9 mouse cellular contexts compared by ENCODE assay signal in the genomic region with DNA sequence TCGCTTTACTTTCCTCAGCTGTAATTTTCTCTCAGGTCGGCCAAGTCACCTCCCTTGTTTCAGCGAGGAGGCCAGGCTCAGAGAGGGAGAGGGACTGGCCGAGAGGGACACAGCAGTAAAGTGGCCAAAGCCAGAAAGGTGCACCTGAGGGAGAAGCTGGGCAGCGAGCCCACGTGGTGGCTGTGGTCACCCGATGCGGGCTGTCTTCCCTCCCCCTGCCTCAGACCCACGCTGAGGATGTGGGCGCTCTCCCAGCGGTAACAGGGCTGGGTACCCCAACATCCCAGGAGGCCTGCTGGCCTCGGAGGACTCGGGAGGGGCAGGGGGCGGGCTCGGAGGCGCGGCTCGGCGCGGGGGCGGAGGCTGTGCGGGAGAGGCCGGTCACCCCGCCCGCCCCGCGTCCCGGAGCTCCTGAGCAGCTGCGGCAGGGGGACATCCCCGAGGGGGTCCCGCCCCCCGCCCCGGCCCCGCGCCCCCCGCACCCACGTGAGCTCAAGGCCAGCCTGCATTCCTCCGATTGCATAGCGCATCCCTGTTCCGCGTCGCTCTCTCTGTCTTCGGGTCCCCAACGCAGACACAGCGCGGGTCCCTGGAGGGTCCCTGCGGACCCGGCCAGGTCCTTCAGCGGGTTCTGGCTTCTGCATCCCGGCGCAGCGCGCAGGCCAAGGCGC. TPM values are rescaled to one million over a fixed set of nuclear protein-coding genes. Genes with fewer than 3 reads are reported as not detected.
DNase-seq lines count a peak whose midpoint lies in the region; ATAC-seq lines count a peak whose summit lies in the region.
"Had no signal": no experiment of that assay in that cellular context is flagged by ENCODE, and none has a peak within 500 bp of the region (broad histone marks: within the 10 kb centered on the region; RNA-seq: fewer than 3 reads in every experiment).

A gene (plus strand): TSS at position 516 of the 671 bp plus-strand sequence.

- no peaks in the 10 kb centered on the region for H3K36me3 ChIP-seq in embryonic facial prominence, embryonic 11.5 days (replicated peaks; ENCODE audit: control insufficient read depth, insufficient read depth, low read depth, low read length)

- H3K4me2 ChIP-seq in embryonic facial prominence, embryonic 11.5 days (ENCODE audit: low read depth, low read length) = peak within 1 kb of the TSS; percentile 99

- H3K4me1 ChIP-seq in embryonic facial prominence, embryonic 11.5 days (ENCODE audit: control insufficient read depth, insufficient read depth, low read length) = no peaks in the 10 kb centered on the region

- no peaks in the 10 kb centered on the region for H3K27me3 ChIP-seq in embryonic facial prominence, embryonic 11.5 days (ENCODE audit: control insufficient read depth, insufficient read depth, low read length)

- H3K9ac ChIP-seq in embryonic facial prominence, embryonic 11.5 days (replicated peaks; ENCODE audit: low read length) = peak within 1 kb of the TSS; percentile 70

- peak; percentile 71 for ATAC-seq in embryonic facial prominence, embryonic 11.5 days (replicated peaks; ENCODE audit: insufficient number of reproducible peaks, low FRiP score, low TSS enrichment, low read depth)
- ATAC-seq in hematopoietic stem cell, adult 5-6 weeks (replicated peaks in 1 of 2; ENCODE audit: insufficient read depth in 1 of 2, low FRiP score in 2 of 2, low TSS enrichment in 1 of 2, low read depth in 1 of 2, poor library complexity in 2 of 2, severe bottlenecking in 2 of 2) = peak; percentile 79 to 82

- peak within 1 kb of the TSS; percentile 56 for H3K4me3 ChIP-seq in embryonic facial prominence, embryonic 11.5 days (ENCODE audit: low read depth, low read length)

- DNase-seq in urinary bladder, postnatal 25 days (ENCODE audit: low spot score) = peak; percentile 22
- DNase-seq in urinary bladder, postnatal 10 days (ENCODE audit: low spot score) = no peak
- DNase-seq in embryonic facial prominence, embryonic 11.5 days (ENCODE audit: low spot score) = peak; percentile 14
- DNase-seq in layer of hippocampus, postnatal 36 days = peak; percentile 29 to 35
- peak; percentile 2 for DNase-seq in lung, postnatal 14 days
- peak; percentile 40 for DNase-seq in right cerebral cortex, postnatal 25 days
- no peak for DNase-seq in thymus, postnatal 10 days (ENCODE audit: low spot score in 2 of 2)

- WGBS in embryonic facial prominence, embryonic 11.5 days = 1% methylated on average over 45 of the region's 54 CpGs

- no peak within 1 kb of the TSS for H3K27ac ChIP-seq in embryonic facial prominence, embryonic 11.5 days (replicated peaks; ENCODE audit: low read depth, low read length)

- H3K9me3 ChIP-seq in embryonic facial prominence, embryonic 11.5 days (replicated peaks; ENCODE audit: control insufficient read depth, low read length) = no peaks in the 10 kb centered on the region

RNA-seq across cellular contexts. Expression of the gene that starts here (rescaled TPM):
- polyA plus RNA-seq in embryonic facial prominence, embryonic 11.5 days (2014; fragmentation: Nextera tagmentation; extraction: Ambion mirVana) = 1.1 and 1.3 TPM in 2 replicates
- not detected in 2 replicates for total RNA-seq in hematopoietic stem cell, adult 5-6 weeks (2017)
- total RNA-seq in layer of hippocampus, postnatal 36 days (2021) = 10 to 100 TPM in 1 of 2 experiments, 1 to 10 TPM in 1; 9.7 to 11.5 TPM
- total RNA-seq: neutrophil, adult 5-6 weeks had no signal

Comparison
In these comparisons a context has a peak if more than half of its experiments do, and no peak if none do; other contexts are left out.
1. RNA of the gene that starts here (total RNA-seq): 9.7 to 11.5 TPM in layer of hippocampus, postnatal 36 days; not detected in hematopoietic stem cell, adult 5-6 weeks; every median in the first group is over 10 times any median in the second.
2. DNase-seq: peak in urinary bladder, postnatal 25 days (single experiment), embryonic facial prominence, embryonic 11.5 days (single experiment), layer of hippocampus, postnatal 36 days (2 of 2), lung, postnatal 14 days (single experiment) and right cerebral cortex, postnatal 25 days (single experiment); none in urinary bladder, postnatal 10 days (single experiment) and thymus, postnatal 10 days (0 of 2).
3. Peak in ATAC-seq in hematopoietic stem cell, adult 5-6 weeks; RNA of the gene not detected or under 1 TPM.